Mouse (Mus musculus) bone marrow, adult 2 months (tissue): ENCODE measurements around the gene Cacna2d3.

Experiments
- CTCF ChIP-seq: fragments of 200-500 bp; IDR thresholded peaks from 2 replicates; pipeline ENCODE4 v1.5.1; 2011; ENCODE audit warnings: low read length, control low read depth; ENCODE audit not compliant: control insufficient read depth, insufficient read depth
- POLR2A ChIP-seq: fragments of 200-500 bp; IDR thresholded peaks from 2 replicates; pipeline ENCODE4 v1.6.1; 2011; ENCODE audit warnings: low read depth, mild to moderate bottlenecking, control low read depth, low read length, borderline replicate concordance; ENCODE audit not compliant: control insufficient read depth

DNA sequence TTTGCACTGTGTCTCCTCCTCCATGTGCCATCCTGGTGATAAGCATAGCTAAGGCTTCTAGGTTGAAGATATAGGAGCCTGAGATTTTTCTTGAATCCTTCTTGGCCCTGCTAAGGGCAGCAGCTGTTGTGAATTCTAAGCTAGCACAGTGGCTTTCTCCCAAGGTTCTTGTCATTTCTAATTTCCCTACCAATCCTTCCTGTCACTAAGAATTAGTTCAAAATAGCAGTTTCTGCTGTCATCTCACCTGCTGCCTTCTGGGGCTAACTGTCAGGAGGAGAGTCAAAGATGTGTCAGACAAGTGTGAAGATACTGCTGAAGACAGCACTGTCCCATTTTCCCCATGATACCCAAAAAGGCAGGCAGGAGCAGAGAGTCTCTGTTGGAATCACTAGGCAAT lies 525.5 kb downstream of the Cacna2d3 start:
- TF ChIP-seq POLR2A = no peak
- no peak for TF ChIP-seq CTCF
